Mouse (Mus musculus) lung, embryonic 16.5 days (tissue): Measurements from ENCODE around the gene Ifnb1. TPM values are rescaled to one million over a fixed set of nuclear protein-coding genes. Genes with fewer than 3 reads are reported as not detected.

ENCODE experiments used
- ATAC-seq: fragments of 200-750 bp; cut with Nextera tagmentation; 2 replicates; pipeline ENCODE4 v1.8.0; 2017; ENCODE audit warnings: low read depth, mild to moderate bottlenecking, moderate library complexity
- H3K27ac ChIP-seq: fragments of 300-500 bp; sonication (generic); 2 replicates; pipeline ENCODE4 v1.5.1; 2014; ENCODE audit warnings: mild to moderate bottlenecking, control low read depth, low read length
- H3K27me3 ChIP-seq: fragments of 300-500 bp; sonication (generic); 2 replicates; pipeline ENCODE4 v1.6.1; 2014; ENCODE audit warnings: low read depth, low read length, mixed read lengths; ENCODE audit not compliant: control insufficient read depth, insufficient read depth
- H3K36me3 ChIP-seq: fragments of 300-500 bp; sonication (generic); 2 replicates; pipeline ENCODE4 v1.6.1; 2014; ENCODE audit warnings: low read length; ENCODE audit not compliant: control insufficient read depth, insufficient read depth
- H3K4me1 ChIP-seq: fragments of 300-500 bp; sonication (generic); replicated peaks from 2 replicates; pipeline ENCODE4 v1.6.1; 2014; ENCODE audit warnings: low read length, mixed read lengths; ENCODE audit not compliant: control insufficient read depth, insufficient read depth
- H3K4me2 ChIP-seq: fragments of 300-500 bp; sonication (generic); 2 replicates; pipeline ENCODE4 v1.6.1; 2014; ENCODE audit warnings: low read depth, low read length, control low read depth
- H3K4me3 ChIP-seq: fragments of 300-500 bp; sonication (generic); 2 replicates; pipeline ENCODE4 v1.5.1; 2014; ENCODE audit warnings: mild to moderate bottlenecking, low read length, control low read depth
- H3K9ac ChIP-seq: fragments of 300-500 bp; sonication (generic); 2 replicates; pipeline ENCODE4 v1.6.1; 2014; ENCODE audit warnings: low read length, control low read depth
- H3K9me3 ChIP-seq: fragments of 300-500 bp; sonication (generic); 2 replicates; pipeline ENCODE4 v1.6.1; 2016; ENCODE audit warnings: low read length; ENCODE audit not compliant: control insufficient read depth
- WGBS: fragments of 180-500 bp; shearing (Covaris S2); extraction: QIAGEN DNeasy Blood & Tissue Kit; methylation state at CpG from one replicate; pipeline ENCODE4 v1.1.7; 2014; 5-methylcytosine and 5-hydroxymethylcytosine counted together
- polyA plus RNA-seq: library from polyadenylated mRNA; unstranded; fragments of >200 nt; fragmentation: Nextera tagmentation; extraction: Ambion mirVana; gene quantifications from 2 replicates; pipeline ENCODE4 v1.2.1, GENCODE M21; 2015

Ifnb1 gene
- polyA plus RNA-seq, 1 experiment from 2014 or later, result not detected

DNA sequence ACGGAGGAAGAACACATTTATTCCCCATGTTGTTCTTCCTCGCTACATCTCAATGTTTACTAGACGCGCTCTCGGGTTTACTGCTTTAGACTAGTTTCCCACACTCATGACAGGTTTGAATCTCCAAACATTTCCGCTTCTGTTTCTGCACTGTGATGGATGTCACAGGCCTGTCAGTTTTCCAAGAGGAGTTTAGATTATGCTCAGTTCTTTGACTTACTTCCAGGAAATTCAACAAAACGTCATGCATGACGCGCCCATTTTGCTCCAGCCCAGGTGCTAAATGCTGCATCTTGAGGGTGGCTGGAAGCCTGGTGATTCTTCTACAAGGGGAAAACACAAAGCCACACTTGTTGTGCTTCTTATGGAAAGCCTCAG is 43.8 kb downstream of the Ifnb1 start:
- WGBS, result 34% methylated on average over 9 of the region's 9 CpGs
- peak overlapping the region; percentile 2 for H3K27ac ChIP-seq
- H3K4me3 ChIP-seq, result no peak overlapping the region
- no peaks in the 10 kb centered on the region for H3K27me3 ChIP-seq
- H3K36me3 ChIP-seq, result no peaks in the 10 kb centered on the region
- peaks cover 10% of the 10 kb centered on the region for H3K4me1 ChIP-seq
- no peak overlapping the region for H3K9ac ChIP-seq
- 0 out of 2 replicates have a peak, but pooled peaks have one; percentile 46 for ATAC-seq
- H3K4me2 ChIP-seq, result no peak overlapping the region
- H3K9me3 ChIP-seq, result no peaks in the 10 kb centered on the region

- WGBS, result 47% methylated on average over 4 of the region's 4 CpGs
- Histone ChIP-seq H3K27me3 (no peaks in the 10 kb centered on the region), H3K4me1 (peaks cover 10% of the 10 kb centered on the region), H3K4me2 (no peak overlapping the region), H3K4me3 (no peak overlapping the region), H3K36me3 (no peaks in the 10 kb centered on the region), H3K27ac (peak overlapping the region; percentile 2; the same call in 1 of the 2 replicates), H3K9me3 (no peaks in the 10 kb centered on the region), H3K9ac (no peak overlapping the region)
- 0 out of 2 replicates have a peak, but pooled peaks have one; percentile 7 for ATAC-seq
These were observed 44.3 kb downstream of the Ifnb1 start for GRCm38 (mm10) chr4:88478177-88478808.

DNA sequence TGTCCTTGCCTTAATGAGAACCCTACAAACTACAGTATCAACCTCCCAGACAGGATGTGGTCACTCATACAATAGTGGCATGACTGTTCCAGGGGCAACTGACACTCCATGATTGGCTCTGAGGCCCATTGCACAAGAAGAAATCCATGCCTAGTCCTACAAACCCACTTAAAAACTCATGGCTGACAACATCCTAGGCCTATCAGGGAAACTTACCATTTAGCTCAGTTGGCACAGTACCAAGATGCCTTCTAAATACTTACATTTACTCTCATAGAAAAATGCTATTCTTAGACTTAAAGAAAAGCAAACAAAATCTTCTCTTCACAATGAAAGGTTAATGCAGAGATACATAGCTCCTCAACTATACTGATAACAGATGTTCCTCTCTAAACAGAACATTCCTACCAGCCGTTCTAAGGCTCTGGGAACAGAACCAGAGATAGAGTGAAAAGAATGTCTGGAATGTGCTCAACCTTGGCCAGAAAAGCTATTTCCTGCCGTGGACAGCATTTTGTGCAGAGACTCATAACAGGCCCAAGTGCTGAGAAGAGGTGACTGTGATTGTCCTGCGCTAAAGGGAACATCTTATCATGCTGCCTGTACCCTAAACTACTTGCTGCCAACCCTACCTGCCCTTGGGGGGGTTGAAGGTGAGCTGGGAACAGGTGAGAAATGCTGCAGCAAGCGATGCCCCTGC is 45.9 kb downstream of the Ifnb1 start:
- peak; percentile 87 for ATAC-seq
- Histone ChIP-seq H3K27me3 (no peaks in the 10 kb centered on the region), H3K36me3 (no peaks in the 10 kb centered on the region), H3K4me1 (peaks cover 10% of the 10 kb centered on the region), H3K9me3 (no peaks in the 10 kb centered on the region), H3K9ac (no peak overlapping the region), H3K4me2 (no peak overlapping the region), H3K27ac (peak overlapping the region; percentile 52), H3K4me3 (no peak overlapping the region)
- 23% methylated on average over 4 of the region's 4 CpGs for WGBS

GRCm38 (mm10) chr4:88476084-88476483 is 46.5 kb downstream of the Ifnb1 start:
- 94% methylated on average over 3 of the region's 3 CpGs for WGBS
- H3K4me3 ChIP-seq, result no peak overlapping the region
- no peak for ATAC-seq
- H3K36me3 ChIP-seq, result no peaks in the 10 kb centered on the region
- H3K27me3 ChIP-seq, result no peaks in the 10 kb centered on the region
- H3K9ac ChIP-seq, result no peak overlapping the region
- H3K4me2 ChIP-seq, result no peak overlapping the region
- H3K4me1 ChIP-seq, result peaks cover 10% of the 10 kb centered on the region
- H3K9me3 ChIP-seq, result no peaks in the 10 kb centered on the region
- peak overlapping the region; percentile 44 for H3K27ac ChIP-seq

Other genes starting within 250 kb of the Ifnb1 start
- gene Hacd4, start 83.8 kb downstream of the Ifnb1 start, polyA plus RNA-seq, result 9.4 and 10.0 TPM in 2 replicates
- not detected in 2 replicates for gene Ifna15, start 35.5 kb upstream of the Ifnb1 start, polyA plus RNA-seq
- not detected in 2 replicates for gene Ifna14, start 49.0 kb upstream of the Ifnb1 start, polyA plus RNA-seq
- gene Ifna9, start 69.6 kb upstream of the Ifnb1 start, polyA plus RNA-seq, result not detected in 2 replicates
- gene Ifna12, start 80.6 kb upstream of the Ifnb1 start, polyA plus RNA-seq, result not detected in 2 replicates
- gene C87499, start 111.6 kb upstream of the Ifnb1 start, polyA plus RNA-seq, result not detected in 2 replicates
- gene Ifna13, start 121.7 kb upstream of the Ifnb1 start, polyA plus RNA-seq, result not detected in 2 replicates
- not detected in 2 replicates for gene Ifna16, start 154.2 kb upstream of the Ifnb1 start, polyA plus RNA-seq
- gene Ifna2, start 161.1 kb upstream of the Ifnb1 start, polyA plus RNA-seq, result not detected in 2 replicates
- not detected in 2 replicates for gene Ifnab, start 168.6 kb upstream of the Ifnb1 start, polyA plus RNA-seq
- 0.82 and 1.2 TPM in 2 replicates for gene Gm26566, start 199.0 kb upstream of the Ifnb1 start, polyA plus RNA-seq
- gene Klhl9, start 199.7 kb upstream of the Ifnb1 start, polyA plus RNA-seq, result 88.1 and 91.8 TPM in 2 replicates
- not detected in 2 replicates for gene Gm13271, start 232.1 kb upstream of the Ifnb1 start, polyA plus RNA-seq
- 0.31 TPM in 1 of 2 replicates, not detected in the other for gene Gm13283, start 237.3 kb upstream of the Ifnb1 start, polyA plus RNA-seq